Mouse (Mus musculus) adrenal gland, postnatal 10 days (tissue): ENCODE measurements at regions not wholly inside any gene's neighbourhood (a gene's known extent, or its start where the extent isn't known, plus 50 kb on each side); places are given as distances from the start of the nearest gene placed in this dataset.

Experiments used
- DNase-seq: peaks from one replicate; pipeline ENCODE4 v3.0.0; 2021; ENCODE audit warnings: mixed read lengths

DNA sequence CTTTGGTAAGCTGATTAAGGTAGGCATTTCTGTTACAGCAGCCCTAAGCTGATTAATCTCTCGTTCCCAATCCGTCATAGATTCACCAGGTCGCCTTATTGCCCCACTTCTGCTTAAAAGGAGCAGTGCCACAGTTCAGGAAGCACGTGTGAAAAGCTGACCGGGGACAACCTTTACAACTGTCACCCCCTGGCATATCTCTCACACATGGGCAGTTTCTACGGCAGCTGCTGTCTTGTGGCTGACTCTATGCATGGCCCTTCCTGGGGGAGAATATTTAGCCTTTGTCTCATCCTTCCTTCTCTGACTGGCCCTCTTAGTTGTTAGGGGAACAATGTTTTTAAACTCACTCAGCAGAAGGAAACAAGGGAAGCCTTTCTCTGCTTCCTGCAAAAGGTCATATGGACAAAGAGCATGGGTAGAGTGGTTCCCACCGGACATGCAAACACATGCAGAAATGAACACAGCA, 290.9 kb upstream of the Rnaseh2b start:
- DNase-seq: no peak

DNA sequence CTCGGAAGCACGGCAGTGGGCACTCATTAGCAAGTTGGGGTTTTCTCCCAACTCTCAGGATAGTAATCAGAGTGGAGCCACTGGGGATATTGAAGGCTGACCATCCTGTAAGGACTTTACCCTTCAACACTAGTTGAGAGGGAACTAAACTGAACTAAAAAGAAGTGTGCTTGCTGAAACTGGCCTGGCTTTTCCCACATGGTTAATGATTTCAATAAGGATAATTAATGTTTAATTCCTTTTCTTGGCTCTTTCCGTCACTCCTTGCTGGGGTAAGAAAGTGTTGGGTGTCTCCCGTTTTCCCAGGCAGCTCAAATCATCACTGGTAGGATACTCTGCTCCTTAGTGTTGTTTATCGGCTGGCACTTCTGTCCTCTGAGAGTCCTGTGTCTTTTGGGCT, 290.3 kb upstream of the Rnaseh2b start:
- DNase-seq: no peak

DNA sequence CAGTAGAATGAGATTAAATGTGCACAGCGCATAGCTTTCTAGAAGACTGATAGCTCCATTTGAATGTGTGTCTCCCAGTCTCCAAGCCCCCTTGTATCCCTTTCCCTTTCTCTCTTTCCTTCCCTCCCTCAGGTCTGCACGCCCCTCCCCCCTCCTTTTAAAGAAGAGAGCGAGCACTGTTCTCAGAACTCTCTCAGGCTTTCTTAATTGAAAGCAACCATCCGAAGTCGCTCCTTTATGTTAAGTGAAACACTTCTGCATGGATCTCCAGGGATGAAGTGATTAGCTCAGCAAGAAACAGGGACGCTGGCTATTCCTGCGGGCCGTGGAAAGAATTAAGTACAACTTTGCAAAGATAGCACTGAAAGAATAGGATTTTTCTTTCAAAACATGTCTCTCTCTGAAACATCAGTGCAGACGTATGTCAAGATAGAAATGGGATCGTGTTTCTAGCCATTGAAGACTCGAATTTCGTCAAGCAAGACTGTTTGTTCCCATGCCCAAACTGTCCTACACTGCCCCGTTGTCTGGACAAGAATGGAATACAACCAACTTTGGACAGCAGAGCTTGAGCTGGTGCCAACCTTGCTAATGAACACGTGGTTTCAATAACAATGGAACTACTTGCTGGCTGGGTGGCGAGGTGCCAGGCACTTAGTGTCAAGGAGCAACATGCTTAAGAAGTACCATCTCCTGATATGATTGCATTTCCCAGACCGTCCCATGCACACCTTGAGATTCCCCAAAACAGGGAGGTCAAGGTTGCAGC, 289.2 kb upstream of the Rnaseh2b start:
- peak; percentile 35 for DNase-seq

DNA sequence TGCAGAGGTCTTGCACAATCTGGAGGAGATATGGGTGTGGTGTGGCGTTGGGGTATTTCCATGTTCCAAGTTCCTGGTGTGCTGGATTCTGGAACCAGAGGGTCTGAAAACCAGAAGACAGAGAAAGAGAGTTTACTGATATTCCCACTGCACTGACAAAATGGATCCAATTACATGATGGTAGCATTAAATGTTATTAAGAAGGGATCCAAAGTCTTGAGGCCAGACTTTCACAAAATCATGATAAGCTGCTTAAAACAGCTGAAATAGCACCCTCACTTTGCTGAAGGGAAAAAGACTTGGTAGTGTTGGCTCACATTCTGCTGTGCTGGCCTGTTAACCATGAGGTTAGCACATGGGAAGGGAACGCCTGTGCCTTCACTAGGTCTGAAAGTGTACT, 288.6 kb upstream of the Rnaseh2b start:
- no peak for DNase-seq

DNA sequence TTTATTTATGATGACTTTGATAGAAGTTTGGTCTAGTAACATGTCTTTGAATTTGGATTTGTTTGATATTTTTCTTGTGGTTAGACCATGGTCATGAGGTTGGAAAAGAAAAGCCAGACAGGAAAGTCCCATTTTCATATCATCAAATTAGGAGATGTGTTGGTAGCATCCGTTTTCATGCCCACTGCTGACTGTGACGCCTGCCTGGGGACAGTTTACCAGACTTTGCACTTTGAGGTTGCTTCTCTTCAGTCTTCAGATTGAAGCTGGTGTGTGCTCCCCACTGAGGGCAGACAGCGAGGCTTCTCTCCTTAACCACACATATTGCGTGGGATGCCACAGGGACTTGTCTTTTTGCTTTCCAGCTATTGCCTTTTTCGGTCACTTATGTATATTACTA, 283.7 kb upstream of the Rnaseh2b start:
- DNase-seq: no peak

DNA sequence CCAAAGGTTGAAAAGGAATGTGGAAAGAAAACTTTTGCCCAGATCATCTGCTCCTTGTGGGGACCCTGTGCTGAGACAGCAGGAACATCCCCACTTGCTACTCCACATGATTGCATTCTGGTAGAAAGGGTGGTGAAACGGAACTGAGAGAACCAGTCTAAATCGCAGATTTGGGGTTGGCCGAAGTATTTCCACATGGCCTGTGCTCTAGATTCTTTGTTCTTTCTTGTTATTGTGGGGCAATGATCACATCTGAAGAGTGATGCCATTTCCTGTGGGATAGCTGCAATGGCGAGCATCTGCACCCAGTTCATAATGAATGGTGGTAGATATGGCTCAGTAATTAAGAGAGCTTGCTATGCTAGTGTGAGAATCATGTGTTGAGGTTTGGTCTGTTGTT, 273.6 kb upstream of the Rnaseh2b start:
- DNase-seq: no peak

DNA sequence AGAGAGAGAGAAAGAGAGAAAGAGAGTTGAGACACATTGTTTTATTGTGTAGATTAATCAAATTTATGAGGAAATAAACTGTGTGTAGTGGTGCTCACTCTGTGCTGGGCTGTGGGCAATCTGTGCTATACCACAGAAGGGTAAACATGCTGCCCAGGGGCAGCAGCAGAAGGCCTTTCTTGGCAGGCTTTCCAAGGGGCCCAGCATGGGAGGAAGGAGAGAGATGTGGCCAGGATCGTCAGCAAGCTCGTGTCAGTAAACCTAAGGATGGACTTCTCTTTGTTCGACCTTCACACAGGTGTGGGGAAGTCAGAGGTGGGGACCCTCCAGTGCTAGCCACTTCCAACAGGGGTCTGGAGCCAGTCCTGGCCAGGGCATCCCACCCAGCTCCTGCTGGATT, 271.4 kb upstream of the Rnaseh2b start:
- DNase-seq: no peak

DNA sequence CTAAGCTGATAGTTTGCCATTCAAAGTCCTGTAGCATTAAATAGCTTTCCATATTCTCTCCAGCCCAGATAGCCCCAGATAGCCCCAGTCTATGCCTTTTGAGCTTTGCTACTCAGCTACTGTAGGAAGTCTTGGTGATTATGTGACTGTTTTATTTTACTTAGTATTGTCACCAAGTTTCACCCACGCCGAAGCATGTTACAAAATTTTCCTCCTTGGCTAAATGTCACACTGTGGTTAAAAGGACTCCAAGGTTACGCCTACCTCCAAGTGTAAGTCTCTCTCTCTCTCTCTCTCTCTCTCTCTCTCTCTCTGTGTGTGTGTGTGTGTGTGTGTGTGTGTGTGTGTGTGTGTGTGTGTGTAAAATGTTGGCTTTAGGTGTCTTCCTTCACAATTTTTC, 270.2 kb upstream of the Rnaseh2b start:
- no peak for DNase-seq

DNA sequence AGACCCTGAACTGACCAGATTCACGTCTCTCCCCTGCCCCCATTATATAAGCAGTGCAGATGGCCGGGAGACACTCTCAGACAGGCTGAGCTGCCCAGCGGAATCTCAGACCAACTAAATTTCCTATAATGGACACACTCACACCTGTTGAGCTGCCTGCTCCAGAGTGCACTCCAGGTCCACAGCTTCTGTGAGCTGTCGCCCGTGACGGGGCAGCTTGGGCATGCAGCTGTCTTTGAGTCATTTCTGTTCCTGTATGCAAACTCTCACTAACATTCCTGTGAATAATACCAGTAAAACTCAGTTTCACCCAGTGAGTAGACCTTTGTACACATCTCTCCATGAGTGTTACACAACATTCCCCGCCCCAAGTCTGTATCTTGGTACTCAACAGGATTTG, 269.4 kb upstream of the Rnaseh2b start:
- no peak for DNase-seq

DNA sequence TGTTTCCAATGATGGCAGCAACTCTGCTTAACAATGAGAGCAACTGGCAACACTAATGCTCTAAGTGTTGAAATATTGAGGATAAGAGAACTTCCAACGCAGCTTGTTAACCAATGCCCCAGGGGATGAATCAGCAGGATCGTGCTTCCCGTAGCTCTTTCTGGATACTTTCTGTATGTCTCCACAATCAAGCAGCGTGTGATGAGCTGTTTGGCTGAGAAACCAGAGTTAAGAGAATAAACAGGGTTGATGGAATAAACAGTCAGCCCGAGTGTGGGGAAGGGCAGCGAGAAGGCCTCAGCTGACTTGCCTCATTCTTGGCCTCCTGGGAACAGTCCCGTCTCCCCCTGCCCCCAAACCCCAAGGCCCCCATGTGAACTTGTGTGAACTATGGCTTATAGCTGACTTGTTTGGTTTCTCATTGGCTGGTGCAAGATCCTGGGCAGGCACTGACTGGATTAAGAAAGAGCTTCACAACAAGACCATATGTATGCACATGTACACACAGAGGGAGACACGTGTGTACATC, 264.6 kb upstream of the Rnaseh2b start:
- DNase-seq: no peak

DNA sequence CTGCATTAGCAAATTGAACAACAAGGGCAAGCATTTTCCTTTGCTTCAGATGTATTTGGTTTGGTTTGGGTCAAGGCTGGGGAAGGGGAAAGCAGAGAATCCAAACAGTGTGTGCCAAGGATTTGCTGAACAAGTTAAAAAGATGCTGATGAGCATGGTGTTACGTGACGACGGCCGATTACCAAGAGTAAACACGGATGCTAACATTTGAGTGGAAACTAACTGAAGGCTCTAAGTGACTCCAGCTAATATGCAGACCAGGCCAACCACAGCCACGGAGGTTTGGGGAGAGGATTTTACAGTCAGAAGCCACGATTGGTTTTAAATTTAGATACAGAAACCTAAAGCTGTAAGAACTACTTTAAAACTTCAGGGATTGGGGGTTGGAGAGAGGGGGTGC, 262.3 kb upstream of the Rnaseh2b start:
- no peak for DNase-seq

DNA sequence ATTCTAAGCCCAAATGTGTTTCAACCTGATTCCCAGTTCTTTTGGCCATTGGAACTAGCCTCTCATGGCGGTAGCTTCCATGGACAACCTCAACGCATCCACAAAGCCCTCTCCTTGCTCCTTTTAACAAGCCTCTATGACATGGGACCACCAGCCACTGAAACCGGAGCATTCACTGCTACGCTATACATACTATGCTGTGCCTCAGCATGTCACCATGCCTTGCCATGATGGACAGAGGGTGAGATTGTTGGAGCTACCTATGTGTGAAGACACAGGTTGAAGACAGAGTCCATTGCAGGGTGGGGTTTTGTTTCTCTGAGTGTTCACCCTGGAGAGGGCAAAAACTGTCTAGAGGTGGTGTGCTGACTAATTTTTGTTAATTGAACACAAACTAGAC, 258.7 kb upstream of the Rnaseh2b start:
- no peak for DNase-seq

DNA sequence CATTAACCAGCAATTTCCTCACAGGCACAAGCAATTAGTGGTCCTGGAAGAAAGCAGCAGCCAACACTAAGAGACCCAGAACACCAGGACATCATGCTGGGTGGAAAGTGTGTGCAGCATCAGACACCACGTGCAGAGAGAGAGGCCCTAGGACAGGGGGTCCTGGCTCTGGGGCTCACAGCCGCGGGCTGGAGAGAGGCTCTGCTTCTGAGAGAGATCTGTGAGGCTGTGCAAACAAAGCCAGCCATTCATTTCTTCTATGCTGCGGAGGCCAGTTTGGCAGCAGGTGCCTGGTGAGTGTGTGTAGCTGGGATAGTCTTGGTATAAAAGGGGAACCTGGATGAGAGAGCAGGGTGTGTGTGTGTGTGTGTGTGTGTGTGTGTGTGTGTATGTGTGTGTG, 257.7 kb upstream of the Rnaseh2b start:
- DNase-seq: no peak

DNA sequence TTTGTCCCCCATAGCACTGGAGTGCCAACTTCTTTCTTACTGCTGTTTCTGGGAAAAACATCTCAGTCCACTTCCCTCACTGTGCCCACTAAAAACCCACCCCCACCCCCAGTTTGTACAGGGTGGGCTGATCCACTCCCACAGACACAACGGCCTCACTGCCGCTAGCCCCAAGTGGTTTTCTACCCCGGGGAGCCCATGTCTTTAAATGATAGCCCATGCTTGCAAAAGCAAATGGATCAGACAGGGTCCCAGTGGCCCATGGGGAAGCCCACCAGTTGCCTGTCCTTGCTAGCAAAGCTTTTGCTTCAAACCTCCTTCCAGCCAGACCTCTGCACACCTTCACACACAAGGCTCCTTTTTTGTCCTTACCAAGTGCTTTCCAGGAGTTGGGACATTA, 257.0 kb upstream of the Rnaseh2b start:
- no peak for DNase-seq

DNA sequence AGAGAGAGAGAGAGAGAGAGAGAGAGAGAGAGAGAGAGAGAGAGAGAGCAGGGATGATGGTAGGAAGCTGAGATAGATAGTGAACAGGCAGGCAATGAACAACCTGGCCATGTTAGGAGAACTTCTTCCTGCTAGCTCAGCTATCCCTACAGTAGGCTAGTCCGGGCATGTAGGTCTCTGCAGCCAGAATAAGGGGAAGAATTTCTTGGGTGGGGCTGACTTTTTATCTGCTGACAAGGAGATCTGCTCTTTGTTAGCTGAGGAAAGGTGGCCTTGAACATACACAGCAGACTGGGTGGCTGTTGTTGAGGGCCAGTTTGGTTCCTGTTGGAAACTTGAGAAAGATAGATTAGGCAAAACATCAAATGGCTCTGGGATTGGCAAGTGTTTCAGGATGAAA, 254.9 kb upstream of the Rnaseh2b start:
- DNase-seq: no peak

DNA sequence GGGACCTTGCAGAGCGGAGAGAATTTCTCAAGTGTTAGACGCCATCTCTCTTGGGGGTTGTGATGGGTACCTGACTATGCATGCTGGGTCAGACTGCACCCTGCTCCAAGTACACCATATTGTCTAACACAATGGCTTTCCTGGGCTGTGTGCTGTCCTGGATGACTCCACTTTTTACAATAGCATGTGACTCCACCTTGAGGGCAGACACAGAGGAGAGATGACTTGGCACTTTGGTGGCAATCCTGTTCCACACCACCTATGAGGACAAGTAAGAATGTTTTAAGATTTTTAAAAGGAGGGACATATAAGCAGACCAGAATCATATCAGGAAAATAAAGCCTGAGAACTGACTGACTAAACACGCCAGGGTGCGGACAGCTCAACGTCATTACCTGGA, 254.5 kb upstream of the Rnaseh2b start:
- DNase-seq: no peak

DNA sequence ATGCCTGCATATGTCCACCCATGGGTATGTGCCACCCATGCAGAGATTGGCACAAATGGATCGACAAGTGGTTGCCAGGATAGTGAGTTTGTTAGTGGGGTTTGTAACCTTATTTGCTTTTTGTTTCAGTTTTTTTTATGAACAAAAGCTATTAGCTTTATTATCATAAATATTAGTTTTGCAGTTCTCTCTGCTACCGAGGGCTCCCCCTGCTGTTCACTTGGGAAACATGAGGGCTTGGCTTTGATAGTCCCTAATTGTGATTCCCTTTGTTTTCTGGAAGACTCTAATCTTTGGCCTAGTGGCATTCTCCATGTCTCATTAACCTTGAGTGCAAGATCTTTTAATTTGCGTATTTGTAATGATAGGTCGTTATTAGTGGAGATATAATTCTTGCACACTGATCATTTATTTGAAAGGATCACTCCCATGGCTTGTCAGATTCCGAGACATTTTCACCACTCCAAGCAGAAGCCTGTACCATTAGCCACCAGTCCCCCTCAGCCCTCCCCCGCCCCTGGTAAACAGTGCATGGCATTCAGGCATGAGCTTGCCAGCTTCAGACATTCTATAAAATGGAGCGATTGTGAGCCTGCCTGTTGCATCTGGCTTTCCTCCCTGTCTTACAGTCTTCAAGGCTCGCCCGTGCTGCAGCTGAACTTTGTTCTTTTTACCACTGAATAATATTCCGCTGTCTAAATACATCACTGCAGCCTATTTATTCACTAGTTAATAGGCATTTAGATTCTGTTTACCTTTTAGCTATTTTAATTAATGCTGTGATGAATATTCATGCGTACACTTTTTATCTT, 249.9 kb upstream of the Rnaseh2b start:
- peak; percentile 82 for DNase-seq

DNA sequence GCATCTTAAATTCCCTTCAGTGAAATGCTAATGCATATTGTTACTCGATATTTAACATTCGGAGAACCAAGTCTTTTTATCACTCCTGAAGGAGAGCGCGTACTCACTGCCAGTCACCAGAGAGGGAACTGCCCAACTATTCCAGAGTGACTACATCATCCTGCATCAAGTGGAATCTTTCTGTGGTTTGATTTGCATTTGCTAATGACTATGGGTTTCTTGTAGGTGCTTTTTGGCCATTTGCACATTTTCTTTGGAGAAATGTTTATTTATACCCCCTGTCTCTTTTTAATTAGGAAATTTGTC, 249.3 kb upstream of the Rnaseh2b start:
- DNase-seq: no peak

DNA sequence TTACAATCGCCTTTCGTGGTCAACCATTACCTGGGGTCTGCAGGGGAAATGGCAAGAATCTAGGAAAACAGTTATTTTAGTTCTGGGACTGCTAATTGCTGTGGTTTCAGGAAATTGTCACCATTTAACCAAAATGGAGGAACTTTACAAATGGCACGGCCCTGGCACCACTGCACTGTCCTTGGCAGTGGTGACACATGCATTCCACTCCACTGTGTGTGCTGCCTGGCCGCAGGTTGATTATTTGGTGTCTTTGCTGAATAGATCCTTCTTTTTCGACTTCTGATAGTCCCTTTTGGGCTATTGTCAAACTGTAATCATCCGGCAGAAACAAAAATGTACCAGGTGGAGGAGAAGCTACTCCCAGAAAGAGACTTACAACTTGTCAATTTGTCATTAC, 241.4 kb upstream of the Rnaseh2b start:
- peak; percentile 14 for DNase-seq

DNA sequence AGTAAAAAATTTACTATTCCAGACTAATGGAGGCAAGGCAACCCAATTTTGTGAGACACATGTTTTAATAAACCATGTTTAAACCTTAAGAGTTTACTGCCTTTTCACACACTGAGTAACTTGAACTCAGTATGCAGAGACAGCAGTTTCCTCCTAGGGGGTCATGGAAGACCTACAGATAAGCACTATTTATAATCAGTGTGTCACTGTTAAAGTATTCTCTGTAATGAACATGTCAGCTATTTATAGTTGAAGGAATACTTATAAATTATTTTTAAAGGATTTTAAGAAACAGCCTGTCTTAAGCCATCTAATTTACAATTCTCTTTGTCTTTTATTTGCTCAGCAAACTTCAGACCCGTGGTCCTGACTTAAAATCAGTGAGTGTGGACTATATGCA, 240.5 kb upstream of the Rnaseh2b start:
- DNase-seq: no peak

DNA sequence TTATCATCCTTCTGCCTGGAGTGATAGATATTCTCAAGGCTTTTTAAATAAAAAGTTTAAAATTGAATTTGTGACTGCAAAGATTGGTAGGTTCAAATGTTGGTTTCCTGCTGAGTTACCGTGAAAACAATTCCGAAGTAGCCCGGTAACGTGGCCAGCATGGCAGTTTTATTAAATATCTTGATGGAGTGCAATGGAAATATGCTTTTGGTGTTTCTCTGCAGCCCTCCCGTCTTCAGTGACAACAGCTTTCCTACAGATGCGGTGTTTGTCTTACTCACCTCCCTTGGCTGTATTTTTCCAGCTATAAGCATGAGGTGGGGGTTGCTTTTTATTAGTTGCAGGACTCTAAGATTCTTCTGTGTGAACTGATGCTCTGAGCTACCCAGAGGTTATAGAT, 239.4 kb upstream of the Rnaseh2b start:
- no peak for DNase-seq

DNA sequence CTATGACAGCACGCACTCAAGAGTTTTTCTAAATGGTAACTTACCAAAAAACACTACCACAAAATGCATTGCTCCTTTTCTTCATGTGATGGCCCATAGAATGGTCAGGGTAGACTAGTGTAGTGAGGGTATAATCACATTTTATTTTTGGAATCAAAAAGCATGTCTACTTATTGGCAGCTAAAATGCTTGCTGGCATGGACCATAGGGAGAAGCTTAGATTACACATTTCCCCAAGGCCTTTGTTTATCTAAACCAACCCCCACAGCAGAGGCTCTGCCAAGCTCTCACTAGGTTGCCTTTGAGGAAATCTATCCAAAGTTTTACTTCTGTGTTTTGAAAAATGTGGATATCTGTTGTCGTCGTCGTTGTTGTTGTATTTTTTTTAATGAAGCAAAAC, 235.3 kb upstream of the Rnaseh2b start:
- DNase-seq: peak; percentile 57

DNA sequence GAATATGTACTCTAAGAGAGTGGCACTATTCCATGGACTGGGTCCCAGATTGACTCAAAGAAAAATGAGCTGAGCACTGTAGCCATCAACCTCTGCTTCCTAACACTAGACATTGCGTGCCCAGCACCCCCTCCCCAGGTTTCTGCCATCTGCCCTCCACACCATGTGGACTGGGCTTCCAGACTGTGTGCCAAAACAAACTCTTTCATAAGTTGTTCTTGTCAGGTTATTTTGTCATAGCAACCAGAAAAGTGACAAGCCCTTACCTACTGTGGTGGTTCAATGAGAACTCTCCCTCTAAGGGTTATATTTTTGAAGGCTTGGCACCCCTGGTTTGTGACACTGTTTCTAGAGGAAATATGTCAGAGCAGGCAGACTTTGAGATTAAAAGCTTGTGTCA, 234.3 kb upstream of the Rnaseh2b start:
- DNase-seq: no peak

DNA sequence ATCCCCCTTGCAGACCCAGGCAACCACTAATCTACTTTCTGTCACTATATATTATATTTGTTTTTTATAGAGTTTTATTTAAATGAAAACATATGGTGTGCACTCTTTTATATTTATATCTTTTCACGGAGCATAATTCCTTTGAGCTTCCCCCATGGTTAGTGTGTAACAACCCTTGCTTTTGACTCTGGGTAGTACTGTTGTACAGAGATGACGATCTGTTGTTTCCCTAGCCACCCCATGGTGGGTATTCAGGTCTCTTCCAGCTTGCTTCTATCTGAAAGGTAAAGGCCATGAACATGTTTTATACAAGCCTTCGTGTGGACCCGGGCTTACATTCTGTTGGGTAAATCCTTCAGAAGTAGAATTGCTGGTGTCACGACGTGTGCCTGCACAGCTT, 221.2 kb upstream of the Rnaseh2b start:
- no peak for DNase-seq
